Mouse (Mus musculus): Measurements from ENCODE around the gene Mrvi1. TPM values are rescaled to one million over a fixed set of nuclear protein-coding genes. Genes with fewer than 3 reads are reported as not detected.

Gene Mrvi1
- polyA plus RNA-seq, 1 experiment from 2014 or later: 0.79 TPM

GRCm38 (mm10) chr7:111014893-111015292 lies 32.6 kb upstream of the Mrvi1 start:
- H3K27me3 ChIP-seq (ENCODE audit: control insufficient read depth, insufficient read depth, low read length): no peaks in the 10 kb centered on the region
- H3K4me3 ChIP-seq (ENCODE audit: low read depth, low read length): no peak overlapping the region
- no peak overlapping the region for H3K27ac ChIP-seq (ENCODE audit: low read depth, low read length)
- ATAC-seq (ENCODE audit: low read depth): peak; percentile 88
- H3K4me1 ChIP-seq (ENCODE audit: control insufficient read depth, insufficient read depth, low read length): no peaks in the 10 kb centered on the region
- H3K9me3 ChIP-seq (ENCODE audit: control insufficient read depth, low read length): no peaks in the 10 kb centered on the region
- H3K4me2 ChIP-seq (ENCODE audit: low read depth, low read length): no peak overlapping the region
- no peaks in the 10 kb centered on the region for H3K36me3 ChIP-seq (ENCODE audit: control insufficient read depth, insufficient read depth, low read length)
- no peak overlapping the region for H3K9ac ChIP-seq (replicated peaks; ENCODE audit: low read depth, low read length)
- 30% methylated on average over 5 of the region's 5 CpGs for WGBS

DNA sequence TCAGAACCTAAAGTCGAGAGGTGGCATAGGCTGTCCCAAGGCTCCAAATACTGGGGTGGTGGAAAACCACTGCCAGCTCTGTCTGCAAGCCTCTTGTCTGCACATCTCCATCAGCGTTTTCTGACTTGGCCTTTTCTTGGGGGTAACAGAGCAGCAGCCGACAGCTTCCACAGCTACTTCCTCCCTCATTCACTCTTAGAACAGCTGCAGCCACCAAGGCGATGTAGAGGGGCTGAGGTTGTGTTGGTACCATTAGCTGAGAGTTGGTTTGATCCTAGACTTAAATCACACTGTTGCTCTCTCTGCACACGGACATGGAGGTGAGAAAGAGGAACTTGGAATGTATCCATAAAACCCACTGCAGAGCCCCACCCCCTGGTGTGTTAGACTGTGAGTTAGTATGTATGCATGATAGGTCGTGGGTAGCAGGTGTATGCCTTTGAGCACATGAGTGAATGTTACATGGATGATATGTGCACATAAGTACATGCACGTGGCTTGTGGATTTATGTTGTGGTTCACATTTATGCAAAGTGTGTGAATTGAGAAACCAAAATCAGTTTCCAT lies 31.9 kb upstream of the Mrvi1 start:
- H3K27me3 ChIP-seq (ENCODE audit: control insufficient read depth, insufficient read depth, low read length): no peaks in the 10 kb centered on the region
- H3K9me3 ChIP-seq (ENCODE audit: control insufficient read depth, low read length): no peaks in the 10 kb centered on the region
- 86% methylated on average over 7 of the region's 7 CpGs for WGBS
- H3K27ac ChIP-seq (ENCODE audit: low read depth, low read length): no peak overlapping the region
- ATAC-seq (ENCODE audit: low read depth): no peak
- no peak overlapping the region for H3K9ac ChIP-seq (replicated peaks; ENCODE audit: low read depth, low read length)
- no peaks in the 10 kb centered on the region for H3K36me3 ChIP-seq (ENCODE audit: control insufficient read depth, insufficient read depth, low read length)
- H3K4me2 ChIP-seq (ENCODE audit: low read depth, low read length): no peak overlapping the region
- no peak overlapping the region for H3K4me3 ChIP-seq (ENCODE audit: low read depth, low read length)
- H3K4me1 ChIP-seq (ENCODE audit: control insufficient read depth, insufficient read depth, low read length): no peaks in the 10 kb centered on the region

- WGBS: 85% methylated on average over 3 of the region's 3 CpGs
- H3K27me3 ChIP-seq (ENCODE audit: control insufficient read depth, insufficient read depth, low read length): no peaks in the 10 kb centered on the region
- ATAC-seq (ENCODE audit: low read depth): no peak
- no peak overlapping the region for H3K9ac ChIP-seq (replicated peaks; ENCODE audit: low read depth, low read length)
- H3K9me3 ChIP-seq (ENCODE audit: control insufficient read depth, low read length): no peaks in the 10 kb centered on the region
- no peaks in the 10 kb centered on the region for H3K36me3 ChIP-seq (ENCODE audit: control insufficient read depth, insufficient read depth, low read length)
- H3K4me2 ChIP-seq (ENCODE audit: low read depth, low read length): no peak overlapping the region
- no peak overlapping the region for H3K27ac ChIP-seq (ENCODE audit: low read depth, low read length)
- no peaks in the 10 kb centered on the region for H3K4me1 ChIP-seq (ENCODE audit: control insufficient read depth, insufficient read depth, low read length)
- H3K4me3 ChIP-seq (ENCODE audit: low read depth, low read length): no peak overlapping the region
Observed at GRCm38 (mm10) chr7:111004136-111004840, 22.0 kb upstream of the Mrvi1 start.

DNA sequence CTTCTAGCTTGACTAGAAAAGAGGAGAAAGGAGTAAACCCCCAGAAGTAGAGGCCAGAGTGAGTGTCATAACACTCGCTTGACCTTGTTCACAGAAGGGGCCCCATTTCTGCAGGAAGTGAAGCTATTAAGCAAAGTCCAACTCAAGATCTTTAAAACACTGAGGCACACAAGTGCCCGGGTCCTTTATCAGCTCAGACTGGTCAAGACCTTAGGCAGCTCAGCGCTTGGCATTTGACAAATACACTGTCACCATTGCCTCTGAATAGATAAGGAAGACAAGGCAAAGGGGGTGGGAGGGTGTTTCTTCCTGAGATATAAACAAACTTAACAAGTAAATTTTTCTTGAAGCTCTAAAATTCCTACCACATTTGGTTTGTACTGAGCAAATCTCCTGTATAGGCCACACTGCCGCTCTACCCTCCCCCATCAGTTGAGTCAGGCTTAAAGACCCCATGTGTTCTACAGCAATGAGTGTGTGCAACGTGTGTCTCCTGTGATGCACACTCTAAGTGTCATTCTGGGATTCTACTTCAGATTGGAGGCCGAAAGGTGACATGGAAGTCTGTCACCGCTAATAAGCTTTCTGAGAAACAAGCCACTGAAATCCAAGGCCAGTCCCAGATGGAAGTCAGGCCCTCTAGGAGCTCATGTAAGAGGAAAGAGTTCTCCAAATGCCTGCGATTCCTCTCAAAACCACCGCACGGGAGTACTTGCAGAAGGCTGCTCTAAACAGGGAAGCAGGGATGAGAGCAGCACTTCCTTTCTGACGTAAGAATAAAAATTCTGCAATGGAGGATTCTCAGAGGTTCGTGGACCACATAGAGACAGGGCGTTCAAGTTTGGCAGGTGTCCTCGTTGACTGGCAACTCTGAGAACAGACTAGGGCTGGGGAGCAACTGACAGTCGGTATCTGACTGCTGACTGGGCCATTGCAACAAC lies 16.9 kb upstream of the Mrvi1 start:
- ATAC-seq (ENCODE audit: low read depth): no peak
- WGBS: 88% methylated on average over 15 of the region's 15 CpGs
- Histone ChIP-seq H3K4me2 (ENCODE audit: low read depth, low read length) (no peak overlapping the region), H3K36me3 (ENCODE audit: control insufficient read depth, insufficient read depth, low read length) (no peaks in the 10 kb centered on the region), H3K27me3 (ENCODE audit: control insufficient read depth, insufficient read depth, low read length) (no peaks in the 10 kb centered on the region), H3K27ac (ENCODE audit: low read depth, low read length) (no peak overlapping the region), H3K4me1 (ENCODE audit: control insufficient read depth, insufficient read depth, low read length) (no peaks in the 10 kb centered on the region), H3K9me3 (ENCODE audit: control insufficient read depth, low read length) (no peaks in the 10 kb centered on the region), H3K4me3 (ENCODE audit: low read depth, low read length) (no peak overlapping the region), H3K9ac (replicated peaks; ENCODE audit: low read depth, low read length) (no peak overlapping the region)

GRCm38 (mm10) chr7:110991221-110991494 lies 8.9 kb upstream of the Mrvi1 start:
- Histone ChIP-seq H3K27ac (ENCODE audit: low read depth, low read length) (no peak overlapping the region), H3K4me1 (ENCODE audit: control insufficient read depth, insufficient read depth, low read length) (0 out of 2 replicates have a peak, but pooled peaks cover 4% of the 10 kb centered on the region), H3K4me3 (ENCODE audit: low read depth, low read length) (no peak overlapping the region), H3K36me3 (ENCODE audit: control insufficient read depth, insufficient read depth, low read length) (no peaks in the 10 kb centered on the region), H3K9me3 (ENCODE audit: control insufficient read depth, low read length) (no peaks in the 10 kb centered on the region), H3K27me3 (ENCODE audit: control insufficient read depth, insufficient read depth, low read length) (no peaks in the 10 kb centered on the region), H3K9ac (replicated peaks; ENCODE audit: low read depth, low read length) (no peak overlapping the region), H3K4me2 (ENCODE audit: low read depth, low read length) (no peak overlapping the region)
- no peak for ATAC-seq (ENCODE audit: low read depth)
- WGBS: 62% methylated on average over 4 of the region's 4 CpGs

DNA sequence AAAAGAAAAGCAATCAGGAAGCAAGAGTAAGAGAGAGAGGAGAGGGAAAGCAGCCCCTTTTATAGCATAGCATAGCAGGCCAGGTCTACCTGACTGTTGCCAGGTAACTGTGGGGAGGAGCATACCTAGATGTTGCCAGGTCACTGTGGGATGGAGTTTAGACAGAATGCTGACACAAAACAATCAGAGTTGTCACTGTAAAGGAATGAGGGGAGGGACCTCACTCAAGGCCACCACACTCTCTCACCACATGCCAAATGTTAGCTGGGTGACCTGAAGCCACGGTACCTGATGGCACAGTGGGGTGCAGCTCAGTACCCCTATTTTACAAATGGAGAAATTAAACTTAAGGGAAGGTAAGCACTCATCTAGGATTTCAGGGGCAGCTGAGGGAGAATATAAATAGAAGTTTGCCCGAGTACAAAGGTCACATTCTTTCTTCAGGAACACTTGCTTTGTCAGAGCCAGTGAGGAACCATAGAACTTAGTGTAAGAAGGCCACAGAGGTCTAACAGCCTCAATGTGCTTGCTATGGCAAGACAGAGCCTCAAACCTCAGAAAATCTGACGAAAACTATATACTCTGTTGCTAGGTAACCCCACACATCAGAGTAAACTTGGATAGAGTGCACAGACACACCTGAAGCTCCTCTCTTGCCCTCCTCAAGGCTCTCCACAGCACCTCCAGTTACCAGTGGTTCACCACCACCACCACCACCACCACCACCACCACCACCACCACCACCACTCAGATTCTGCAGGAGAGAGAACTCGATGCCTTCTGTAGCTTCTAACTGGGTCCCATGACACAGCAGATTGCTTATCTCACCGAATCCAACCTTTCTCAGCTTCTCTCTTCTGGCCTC lies 8.3 kb upstream of the Mrvi1 start:
- Histone ChIP-seq H3K9me3 (ENCODE audit: control insufficient read depth, low read length) (no peaks in the 10 kb centered on the region), H3K27me3 (ENCODE audit: control insufficient read depth, insufficient read depth, low read length) (no peaks in the 10 kb centered on the region), H3K4me3 (ENCODE audit: low read depth, low read length) (no peak overlapping the region), H3K4me1 (ENCODE audit: control insufficient read depth, insufficient read depth, low read length) (0 out of 2 replicates have a peak, but pooled peaks cover 4% of the 10 kb centered on the region), H3K36me3 (ENCODE audit: control insufficient read depth, insufficient read depth, low read length) (no peaks in the 10 kb centered on the region), H3K27ac (ENCODE audit: low read depth, low read length) (no peak overlapping the region; the same call in 1 of the 2 replicates), H3K4me2 (ENCODE audit: low read depth, low read length) (no peak overlapping the region), H3K9ac (replicated peaks; ENCODE audit: low read depth, low read length) (no peak overlapping the region)
- no peak for ATAC-seq (ENCODE audit: low read depth)
- WGBS: 71% methylated on average over 5 of the region's 5 CpGs

- Histone ChIP-seq H3K4me2 (ENCODE audit: low read depth, low read length) (no peak overlapping the region), H3K9ac (replicated peaks; ENCODE audit: low read depth, low read length) (no peak overlapping the region), H3K27me3 (ENCODE audit: control insufficient read depth, insufficient read depth, low read length) (no peaks in the 10 kb centered on the region), H3K4me1 (ENCODE audit: control insufficient read depth, insufficient read depth, low read length) (0 out of 2 replicates have a peak, but pooled peaks cover 4% of the 10 kb centered on the region), H3K9me3 (ENCODE audit: control insufficient read depth, low read length) (no peaks in the 10 kb centered on the region), H3K27ac (ENCODE audit: low read depth, low read length) (peak overlapping the region; percentile 39; the same call in 1 of the 2 replicates), H3K36me3 (ENCODE audit: control insufficient read depth, insufficient read depth, low read length) (no peaks in the 10 kb centered on the region), H3K4me3 (ENCODE audit: low read depth, low read length) (no peak overlapping the region)
- WGBS: 20% methylated on average over 5 of the region's 5 CpGs
- peak; percentile 74 for ATAC-seq (ENCODE audit: low read depth)
Observed at GRCm38 (mm10) chr7:110989286-110989879, 7.1 kb upstream of the Mrvi1 start.

- H3K9ac ChIP-seq (replicated peaks; ENCODE audit: low read depth, low read length): no peak overlapping the region
- H3K36me3 ChIP-seq (ENCODE audit: control insufficient read depth, insufficient read depth, low read length): no peaks in the 10 kb centered on the region
- no peak overlapping the region for H3K4me3 ChIP-seq (ENCODE audit: low read depth, low read length)
- no peak for ATAC-seq (ENCODE audit: low read depth)
- H3K9me3 ChIP-seq (ENCODE audit: control insufficient read depth, low read length): no peaks in the 10 kb centered on the region
- no peak overlapping the region for H3K4me2 ChIP-seq (ENCODE audit: low read depth, low read length)
- H3K27me3 ChIP-seq (ENCODE audit: control insufficient read depth, insufficient read depth, low read length): no peaks in the 10 kb centered on the region
- no peak overlapping the region for H3K27ac ChIP-seq (ENCODE audit: low read depth, low read length)
- 0 out of 2 replicates have a peak, but pooled peaks cover 4% of the 10 kb centered on the region for H3K4me1 ChIP-seq (ENCODE audit: control insufficient read depth, insufficient read depth, low read length)
- 84% methylated on average over 3 of the region's 3 CpGs for WGBS
Observed at GRCm38 (mm10) chr7:110988081-110988480, 5.8 kb upstream of the Mrvi1 start.
